Mouse (Mus musculus) layer of hippocampus, adult 11-12 months (tissue): Measurements from ENCODE around the gene Asic2.

Source experiments
- DNase-seq: peaks from one replicate; pipeline ENCODE4 v3.0.0; 2022; ENCODE audit warnings: low spot score

Asic2 gene

GRCm38 (mm10) chr11:81521881-81522280 is 446.4 kb downstream of the Asic2 start:
- DNase-seq, result peak; percentile 22

- no peak for DNase-seq
Observed at GRCm38 (mm10) chr11:81518001-81518955, 450.0 kb downstream of the Asic2 start.

GRCm38 (mm10) chr11:81515754-81516153 is 452.5 kb downstream of the Asic2 start:
- no peak for DNase-seq

- DNase-seq, result peak; percentile 83
Observed at GRCm38 (mm10) chr11:81512434-81512833, 455.8 kb downstream of the Asic2 start.

- no peak for DNase-seq
Observed at GRCm38 (mm10) chr11:81511401-81511800, 456.9 kb downstream of the Asic2 start.

- peak; percentile 41 for DNase-seq
Observed at GRCm38 (mm10) chr11:81508385-81509233, 459.6 kb downstream of the Asic2 start.

GRCm38 (mm10) chr11:81504791-81505430 is 463.3 kb downstream of the Asic2 start:
- DNase-seq, result no peak

- DNase-seq, result no peak
Observed at GRCm38 (mm10) chr11:81501473-81502246, 466.6 kb downstream of the Asic2 start.

- no peak for DNase-seq
Observed at GRCm38 (mm10) chr11:81498990-81499389, 469.3 kb downstream of the Asic2 start.

GRCm38 (mm10) chr11:81497652-81498391 is 470.4 kb downstream of the Asic2 start:
- no peak for DNase-seq

- DNase-seq, result no peak
Observed at GRCm38 (mm10) chr11:81496446-81496845, 471.8 kb downstream of the Asic2 start.

GRCm38 (mm10) chr11:81492351-81492750 is 475.9 kb downstream of the Asic2 start:
- peak; percentile 30 for DNase-seq

- DNase-seq, result no peak
Observed at GRCm38 (mm10) chr11:81489144-81489735, 479.0 kb downstream of the Asic2 start.

- no peak for DNase-seq
Observed at GRCm38 (mm10) chr11:81488681-81489080, 479.6 kb downstream of the Asic2 start.

GRCm38 (mm10) chr11:81486265-81486940 is 481.9 kb downstream of the Asic2 start:
- peak; percentile 63 for DNase-seq

GRCm38 (mm10) chr11:81481198-81481597 is 487.1 kb downstream of the Asic2 start:
- DNase-seq, result no peak

- DNase-seq, result no peak
Observed at GRCm38 (mm10) chr11:81476231-81476630, 492.0 kb downstream of the Asic2 start.

GRCm38 (mm10) chr11:81474121-81474520 is 494.1 kb downstream of the Asic2 start:
- no peak for DNase-seq

- peak; percentile 50 for DNase-seq
Observed at GRCm38 (mm10) chr11:81462199-81462598, 506.1 kb downstream of the Asic2 start.

- no peak for DNase-seq
Observed at GRCm38 (mm10) chr11:81461748-81462147, 506.5 kb downstream of the Asic2 start.
